Mouse (Mus musculus): ENCODE data around the gene Senp3.

Senp3 gene

DNA sequence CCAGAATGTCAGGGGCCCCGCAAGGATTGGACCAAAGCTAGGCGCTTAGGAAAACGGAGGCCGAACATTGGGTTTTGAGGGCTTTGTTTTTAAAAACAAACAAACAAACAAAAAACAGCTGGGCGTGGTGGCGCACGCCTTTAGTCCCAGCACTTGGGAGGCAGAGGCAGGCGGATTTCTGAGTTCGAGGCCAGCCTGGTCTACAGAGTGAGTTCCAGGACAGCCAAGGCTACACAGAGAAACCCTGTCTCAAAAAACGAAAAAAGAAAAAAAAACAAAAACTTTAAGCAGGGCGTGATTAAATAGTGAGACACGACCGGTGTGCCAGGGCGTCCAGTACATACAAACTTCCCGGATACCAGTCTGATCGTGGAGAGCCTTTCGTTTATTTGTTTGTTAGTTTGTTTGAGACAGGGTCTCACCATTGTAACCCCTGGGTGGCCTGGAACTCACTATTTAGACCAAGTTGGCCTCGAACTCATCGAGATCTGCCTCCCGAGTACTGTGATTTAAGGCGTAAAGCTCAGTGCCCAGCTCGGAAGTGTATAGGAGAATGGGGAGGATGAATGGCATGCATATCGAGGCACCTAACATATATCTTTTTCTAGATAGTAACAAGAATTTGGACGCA, 440 bp upstream of the Senp3 start:
- in situ Hi-C loops (cut with MboI, MseI), result no loop called here

DNA sequence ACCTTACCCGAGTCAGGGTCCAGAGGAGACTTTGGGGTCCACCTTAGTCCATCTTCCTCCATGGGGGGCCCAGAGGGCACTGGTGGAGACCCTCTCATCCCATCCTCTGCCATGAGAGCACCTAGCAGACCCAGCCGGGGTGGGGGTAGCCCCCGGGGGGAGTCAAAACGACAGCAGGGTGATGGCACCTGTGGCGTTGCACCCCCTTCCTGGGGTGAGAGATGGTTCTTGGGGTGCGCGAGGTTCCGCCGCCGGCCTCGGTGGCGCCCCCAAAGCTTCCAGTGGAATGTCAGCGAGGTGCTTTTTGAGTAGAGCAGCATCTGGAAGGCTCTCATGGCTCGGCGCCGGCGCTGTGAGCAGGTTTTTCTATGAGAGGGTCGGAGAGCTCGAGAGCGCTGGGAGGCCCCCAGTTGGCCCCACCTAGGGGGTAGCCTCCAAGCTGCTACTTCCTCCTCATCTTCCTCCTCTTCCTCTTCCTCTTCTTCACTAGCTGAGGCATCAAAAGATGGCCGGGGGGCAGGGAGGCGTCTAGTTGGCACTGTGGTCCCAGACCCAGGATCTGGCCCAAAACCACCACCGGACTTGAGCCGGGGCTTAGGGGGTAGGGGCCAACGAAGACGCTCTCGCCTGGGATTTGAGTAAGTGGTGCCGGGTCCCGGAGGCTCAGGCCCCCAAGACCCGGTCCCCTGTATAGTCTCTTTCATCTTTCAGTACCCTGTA, 1.6 kb downstream of the Senp3 start:
- in situ Hi-C loops (cut with MboI, MseI), result no loop called here

DNA sequence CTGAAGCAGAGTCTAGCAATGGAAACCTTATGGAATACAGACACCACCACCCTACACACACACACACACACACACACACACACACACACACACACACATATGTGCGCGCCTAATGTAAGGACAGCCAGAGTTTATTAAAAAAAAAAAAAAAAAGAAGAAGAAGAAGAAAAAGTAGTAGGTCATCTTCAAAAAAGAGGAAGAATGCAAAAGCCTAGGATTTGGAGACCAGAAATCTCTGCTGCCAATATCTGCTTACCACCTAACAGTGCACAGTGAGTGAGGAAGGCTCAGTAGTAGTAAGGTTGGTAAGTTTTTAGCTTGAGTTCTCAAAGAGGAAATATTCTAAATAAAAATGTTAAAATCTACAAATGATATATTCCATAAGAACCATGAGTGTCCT, 2.7 kb downstream of the Senp3 start:
- in situ Hi-C loops (cut with MboI, MseI), result no loop called here

DNA sequence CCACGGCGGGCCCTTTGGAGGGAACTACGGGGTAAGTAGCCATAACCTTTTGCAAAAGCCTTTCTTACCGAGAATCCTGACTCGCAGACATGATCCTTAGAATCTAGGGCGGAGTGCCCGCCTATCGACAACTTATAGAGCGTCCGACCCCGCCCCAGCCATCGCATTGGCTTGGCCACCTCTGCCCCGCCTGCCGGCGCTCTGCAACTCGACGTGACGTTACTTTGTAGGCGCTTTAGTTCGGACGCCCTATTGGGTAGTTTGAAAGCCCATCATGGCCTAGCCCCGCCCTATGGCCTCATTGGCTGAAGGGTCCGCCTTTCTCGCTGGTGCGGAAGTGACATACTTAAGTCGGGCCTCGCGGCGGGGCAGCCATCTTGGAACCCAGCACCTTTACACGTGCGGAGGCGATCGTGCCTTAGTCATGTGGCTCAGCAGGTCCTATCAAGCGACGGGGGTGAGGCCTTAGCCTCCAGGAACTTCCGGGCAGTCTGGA, 9.6 kb downstream of the Senp3 start, which contains the start of gene Eif4a1:
Gene Eif4a1 (minus strand): TSS at position 213 of the 496 bp plus-strand sequence.
- in situ Hi-C loops (cut with MboI, MseI), result loop anchor here (5.0 kb wide), 1 partner anchor 90 kb away; the partner anchor contains the start of genes Trp53 and Wrap53

DNA sequence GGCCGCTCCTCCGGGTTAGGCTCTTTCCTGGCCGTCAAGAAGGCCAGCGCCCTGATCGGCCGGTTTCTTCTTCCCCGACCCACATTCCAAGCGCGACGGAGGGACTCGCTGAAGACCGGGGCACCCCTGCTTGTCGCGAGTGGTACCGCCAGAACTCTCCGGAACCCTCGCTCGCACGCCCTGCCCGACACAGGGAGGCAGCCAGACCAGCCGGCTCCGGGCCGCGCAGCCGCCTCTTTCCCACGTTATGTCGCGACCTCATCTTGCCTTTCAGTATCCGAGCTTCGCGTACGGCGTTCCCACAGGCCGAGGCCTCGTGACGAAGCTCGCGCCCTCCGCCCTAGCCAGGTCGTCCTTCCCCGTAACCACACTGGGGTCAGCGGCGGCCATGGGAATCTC, 10.2 kb downstream of the Senp3 start:
- in situ Hi-C loops (cut with MboI, MseI), result loop anchor here (5.0 kb wide), 1 partner anchor 89 kb away; the partner anchor contains the start of genes Trp53 and Wrap53

DNA sequence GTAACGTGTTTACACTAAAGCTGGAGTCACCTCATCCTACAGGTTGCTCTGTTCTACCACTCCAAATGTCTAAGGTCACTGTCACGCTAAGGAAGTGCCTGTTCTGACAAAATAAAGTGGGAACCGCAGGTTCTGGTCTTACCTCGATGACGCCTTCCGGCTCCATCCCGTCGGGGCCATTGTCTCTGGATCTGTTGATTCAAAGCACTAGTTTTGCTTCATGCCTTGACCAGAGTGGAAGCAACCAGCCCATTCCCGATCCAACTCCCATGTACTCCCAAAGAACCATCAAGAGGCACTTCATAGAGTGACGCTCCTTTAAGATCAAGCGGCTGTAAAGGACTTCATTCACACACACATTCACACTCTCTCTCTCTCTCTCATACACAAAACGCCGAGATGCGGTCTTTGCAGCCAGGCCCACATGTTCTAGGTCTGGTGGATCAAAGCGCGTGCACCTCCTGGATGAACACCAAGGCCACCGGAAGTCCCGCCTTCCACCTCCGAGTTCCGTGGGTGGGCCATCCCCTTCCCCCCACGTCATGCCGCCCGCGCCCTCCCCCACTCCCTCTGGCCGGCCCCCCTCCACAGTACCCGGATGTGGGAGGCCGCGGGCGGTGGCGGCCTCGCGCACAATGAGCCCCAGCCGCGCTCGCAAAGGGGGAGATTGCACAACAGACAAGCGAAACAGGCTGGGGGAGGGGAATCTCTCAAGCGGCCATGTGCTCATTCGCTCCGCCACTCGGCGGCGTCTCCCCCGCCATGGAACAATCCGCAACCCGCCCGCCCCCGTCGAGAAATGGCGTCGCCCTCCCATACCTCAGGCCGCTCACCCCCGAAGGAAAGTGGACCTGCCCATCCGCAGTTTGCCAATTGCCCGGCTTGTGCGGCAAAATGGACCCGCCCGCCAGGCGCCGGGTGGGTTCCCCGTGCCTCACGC, 10.8 kb downstream of the Senp3 start:
- in situ Hi-C loops (cut with MboI, MseI), result loop anchor here (5.0 kb wide), 1 partner anchor 89 kb away; the partner anchor contains the start of genes Trp53 and Wrap53

DNA sequence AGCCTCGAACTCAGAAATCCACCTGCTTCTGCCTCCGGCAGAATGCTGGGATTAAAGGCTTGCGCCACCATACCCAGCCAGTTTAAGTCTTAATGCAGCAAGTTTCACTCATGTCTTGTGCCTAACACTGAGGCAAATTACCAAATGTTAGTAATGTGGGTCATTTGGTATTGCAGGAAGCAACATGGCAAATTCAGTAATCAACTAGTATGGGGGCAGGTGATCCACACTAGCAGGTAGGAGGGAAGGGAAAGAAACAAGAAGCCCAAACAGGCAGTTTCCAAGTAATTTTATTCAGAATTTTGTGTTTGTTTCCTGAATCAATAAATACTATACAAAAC, 15.2 kb downstream of the Senp3 start:
- in situ Hi-C loops (cut with MboI, MseI), result no loop called here

DNA sequence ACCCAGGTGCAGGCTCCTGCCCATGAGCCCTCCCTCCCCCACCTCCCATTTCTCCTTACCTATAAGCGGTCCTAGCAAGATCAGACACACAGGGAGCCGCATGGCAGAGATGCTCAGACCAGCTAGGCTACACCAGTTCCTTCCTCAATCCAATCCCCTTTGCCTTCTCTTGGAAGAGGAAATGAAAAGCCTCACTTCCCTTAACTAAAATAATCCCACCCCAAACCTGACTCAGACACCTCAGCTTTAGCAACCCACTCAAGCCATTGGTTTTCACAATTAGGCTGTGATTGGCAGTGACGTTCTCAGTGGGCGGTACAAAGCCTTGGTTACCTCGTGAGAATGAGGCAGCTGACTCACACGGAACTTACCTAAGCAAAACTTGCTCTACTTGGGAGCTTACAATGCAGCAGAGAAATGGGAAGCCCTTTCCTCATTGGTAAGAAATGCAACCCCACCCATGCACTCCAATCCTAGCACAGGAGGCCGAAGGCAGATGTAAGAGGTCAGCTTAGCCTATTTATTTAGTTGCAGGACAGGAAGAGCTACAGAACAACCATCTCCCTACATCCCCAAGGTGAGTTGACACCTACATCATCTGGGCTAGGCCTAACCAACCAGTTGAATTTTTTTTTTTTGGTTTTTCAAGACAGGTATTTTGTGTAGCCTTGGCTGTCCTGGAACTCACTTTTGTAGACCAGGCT, 15.8 kb downstream of the Senp3 start, which contains the start of gene Cd68:
Gene Cd68 (minus strand): TSS at position 193 of the 704 bp plus-strand sequence.
- in situ Hi-C loops (cut with MboI, MseI), result no loop called here

DNA sequence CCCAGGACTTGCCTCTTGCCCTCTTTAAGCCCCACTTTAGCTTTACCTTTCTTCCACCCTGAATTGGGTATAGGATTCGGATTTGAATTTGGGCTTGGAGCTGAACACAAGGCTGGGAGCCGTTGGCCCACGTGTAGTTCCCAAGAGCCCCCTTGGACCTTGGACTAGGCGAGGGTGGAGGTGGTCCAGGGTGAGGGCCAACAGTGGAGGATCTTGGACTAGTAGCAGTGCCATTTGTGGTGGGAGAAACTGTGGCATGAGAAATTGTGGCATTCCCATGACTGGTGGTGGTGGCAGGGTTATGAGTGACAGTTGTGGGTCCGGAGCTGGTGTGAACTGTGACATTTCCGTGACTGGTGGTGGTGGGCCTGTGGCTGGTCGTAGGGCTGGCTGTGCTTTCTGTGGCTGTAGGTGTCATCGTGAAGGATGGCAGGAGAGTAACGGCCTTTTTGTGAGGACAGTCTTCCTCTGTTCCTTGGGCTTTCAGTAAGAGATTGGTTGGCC, 16.4 kb downstream of the Senp3 start:
- in situ Hi-C loops (cut with MboI, MseI), result no loop called here

DNA sequence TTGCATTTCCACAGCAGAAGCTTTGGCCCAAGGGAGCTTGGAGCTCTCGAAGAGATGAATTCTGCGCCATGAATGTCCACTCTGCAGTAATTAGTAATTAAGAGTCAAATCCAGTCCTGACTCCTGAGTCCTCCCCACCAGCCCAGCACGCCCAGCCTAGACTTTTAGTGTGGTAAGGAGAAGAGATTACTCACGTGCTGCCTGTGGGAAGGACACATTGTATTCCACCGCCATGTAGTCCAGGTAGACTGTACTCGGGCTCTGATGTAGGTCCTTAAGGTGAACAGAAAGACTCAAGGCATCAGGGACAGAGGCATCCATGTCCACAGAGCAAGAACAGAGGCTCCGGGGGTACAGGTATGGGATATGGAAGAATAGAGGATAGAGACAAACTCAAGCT, 17.0 kb downstream of the Senp3 start:
- in situ Hi-C loops (cut with MboI, MseI), result no loop called here

DNA sequence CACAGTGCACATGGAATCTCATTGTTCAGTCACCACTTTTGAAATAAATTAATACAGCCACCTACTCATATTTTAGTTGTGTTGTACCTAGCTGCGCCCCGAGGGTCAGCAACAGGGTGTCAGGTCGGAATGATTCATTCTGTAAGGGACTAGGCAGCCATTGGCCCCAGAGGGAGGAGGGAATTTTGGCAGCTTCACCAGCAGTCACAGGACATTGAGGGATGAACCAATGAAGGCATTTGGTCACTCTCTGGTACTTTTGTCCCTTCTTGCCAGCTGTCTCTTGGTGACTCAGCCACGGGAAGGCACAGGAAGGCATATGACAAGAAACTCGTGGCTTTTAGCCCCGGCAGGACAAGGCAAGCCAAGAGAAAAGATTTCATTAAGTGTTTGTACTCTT, 18.1 kb downstream of the Senp3 start:
- in situ Hi-C loops (cut with MboI, MseI), result no loop called here

DNA sequence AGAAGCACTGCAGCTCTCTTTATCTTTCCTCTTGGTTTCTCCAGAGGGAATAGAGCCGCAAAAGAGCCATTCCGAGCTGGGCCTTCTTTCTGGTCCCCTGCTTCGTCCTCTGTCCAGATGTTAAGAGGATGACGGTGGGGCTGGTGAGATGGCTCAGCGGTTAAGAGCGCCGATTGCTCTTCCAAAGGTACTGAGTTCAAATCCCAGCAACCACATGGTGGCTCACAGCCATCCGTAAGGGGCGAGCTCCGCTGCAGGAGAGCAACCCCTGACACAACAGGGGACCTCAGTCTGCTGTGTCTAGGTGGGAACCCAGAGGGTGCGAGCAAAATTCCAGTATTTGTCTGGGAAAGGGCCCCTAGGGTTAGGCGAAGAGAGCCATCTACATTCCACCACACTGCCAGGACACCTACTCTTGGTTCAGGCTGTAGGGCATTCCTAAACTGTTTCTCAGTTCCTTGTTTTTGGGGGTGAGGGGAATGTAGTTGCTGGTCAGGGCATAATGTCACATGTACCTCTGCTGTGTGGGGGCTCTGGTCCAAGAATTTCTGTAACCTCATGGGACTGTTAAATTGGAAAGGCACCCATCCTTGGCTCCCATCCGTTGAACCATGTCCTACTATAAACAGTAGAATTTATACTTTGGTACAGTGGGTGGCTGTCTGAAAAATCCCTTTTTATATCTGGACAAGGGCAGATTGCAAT, 18.8 kb downstream of the Senp3 start:
- in situ Hi-C loops (cut with MboI, MseI), result no loop called here

DNA sequence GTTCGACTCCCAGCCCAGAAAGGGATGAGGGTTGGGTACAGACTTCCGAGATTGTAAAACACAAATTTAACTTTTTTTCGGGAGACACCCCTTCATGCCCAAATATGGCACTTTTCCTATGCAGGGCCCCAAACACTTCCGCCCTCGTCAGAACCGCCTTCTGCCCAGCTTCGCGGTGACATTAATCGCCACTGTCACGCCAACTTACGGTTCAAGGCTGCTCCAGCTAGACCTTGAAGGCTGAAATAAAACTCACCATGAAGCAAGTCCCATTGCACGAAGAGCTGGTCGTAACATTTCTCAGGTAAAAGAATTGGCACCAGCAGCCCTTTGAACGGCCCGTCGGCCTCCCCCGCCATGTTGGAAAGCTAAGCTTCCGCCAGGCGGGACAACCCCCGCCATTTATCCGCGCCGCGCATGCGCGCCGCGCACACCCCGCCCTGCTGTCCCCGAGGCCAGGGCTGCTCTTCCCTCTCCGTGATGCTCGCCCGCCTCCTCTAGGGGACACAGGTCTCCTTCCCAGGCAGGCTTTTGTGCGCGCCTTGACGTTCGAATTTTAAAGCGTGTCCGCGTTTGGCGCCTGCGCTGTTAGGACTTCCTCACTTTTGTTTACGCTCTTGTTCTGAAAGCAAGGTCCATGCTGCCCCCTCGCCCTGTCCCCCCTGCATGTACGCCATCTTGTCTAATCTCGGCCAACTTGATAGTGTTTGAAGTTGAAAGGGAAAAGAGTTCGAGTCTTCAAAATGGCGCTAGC, 19.5 kb downstream of the Senp3 start, which contains the start of gene Mpdu1:
Gene Mpdu1 (minus strand): TSS at position 430 of the 754 bp plus-strand sequence.
- in situ Hi-C loops (cut with MboI, MseI), result no loop called here

DNA sequence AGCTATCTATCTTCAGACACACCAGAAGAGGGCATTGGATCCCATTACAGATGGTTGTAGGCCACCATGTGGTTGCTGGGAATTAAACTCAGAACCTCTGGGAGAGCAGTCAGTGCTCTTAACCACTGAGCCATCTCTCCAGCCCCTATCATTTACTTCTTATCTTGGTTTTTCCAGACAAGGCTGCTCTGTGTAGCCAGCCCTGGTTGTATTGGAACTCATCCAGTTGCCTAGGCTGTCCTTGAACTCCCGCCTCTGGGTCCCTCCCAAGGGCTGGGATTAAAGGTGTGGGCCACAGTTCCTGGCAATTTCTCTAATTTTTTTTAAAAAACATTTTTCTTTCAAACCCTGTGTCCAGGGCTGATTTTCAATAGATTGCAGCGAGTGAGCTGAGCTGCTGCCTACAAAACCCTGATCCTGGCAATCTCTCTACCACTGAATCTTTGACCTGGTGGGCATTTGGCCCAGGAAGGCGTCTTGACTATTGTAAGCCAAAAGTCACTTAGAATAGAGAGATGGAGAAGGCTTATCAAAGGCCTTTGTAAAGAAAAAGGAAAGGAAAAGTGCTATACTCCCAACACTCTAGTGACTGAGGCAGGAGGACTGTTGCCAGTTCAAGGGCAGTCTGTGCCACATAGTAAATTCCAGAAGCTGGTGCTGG, 20.5 kb downstream of the Senp3 start:
- in situ Hi-C loops (cut with MboI, MseI), result no loop called here

DNA sequence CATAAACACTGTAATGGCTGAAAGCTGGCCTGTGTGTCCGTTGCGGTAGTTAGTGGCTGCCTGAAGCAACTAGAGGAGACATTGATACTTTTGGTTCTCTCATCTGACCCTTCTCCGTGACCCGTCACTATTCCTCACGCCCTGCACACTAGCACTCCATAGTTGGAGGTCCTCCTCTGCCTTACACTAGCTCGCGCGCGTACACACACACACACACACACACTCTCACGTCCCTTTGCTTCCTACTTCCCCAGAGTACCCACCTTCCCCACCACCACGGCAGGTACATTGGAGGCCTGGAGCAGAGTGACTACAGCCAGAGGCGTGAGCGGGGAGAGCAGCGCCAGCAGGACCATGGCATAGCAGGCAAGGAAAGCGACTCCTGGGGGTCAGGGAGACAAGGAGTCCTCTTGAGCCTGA, 24.4 kb downstream of the Senp3 start:
- in situ Hi-C loops (cut with MboI, MseI), result no loop called here

DNA sequence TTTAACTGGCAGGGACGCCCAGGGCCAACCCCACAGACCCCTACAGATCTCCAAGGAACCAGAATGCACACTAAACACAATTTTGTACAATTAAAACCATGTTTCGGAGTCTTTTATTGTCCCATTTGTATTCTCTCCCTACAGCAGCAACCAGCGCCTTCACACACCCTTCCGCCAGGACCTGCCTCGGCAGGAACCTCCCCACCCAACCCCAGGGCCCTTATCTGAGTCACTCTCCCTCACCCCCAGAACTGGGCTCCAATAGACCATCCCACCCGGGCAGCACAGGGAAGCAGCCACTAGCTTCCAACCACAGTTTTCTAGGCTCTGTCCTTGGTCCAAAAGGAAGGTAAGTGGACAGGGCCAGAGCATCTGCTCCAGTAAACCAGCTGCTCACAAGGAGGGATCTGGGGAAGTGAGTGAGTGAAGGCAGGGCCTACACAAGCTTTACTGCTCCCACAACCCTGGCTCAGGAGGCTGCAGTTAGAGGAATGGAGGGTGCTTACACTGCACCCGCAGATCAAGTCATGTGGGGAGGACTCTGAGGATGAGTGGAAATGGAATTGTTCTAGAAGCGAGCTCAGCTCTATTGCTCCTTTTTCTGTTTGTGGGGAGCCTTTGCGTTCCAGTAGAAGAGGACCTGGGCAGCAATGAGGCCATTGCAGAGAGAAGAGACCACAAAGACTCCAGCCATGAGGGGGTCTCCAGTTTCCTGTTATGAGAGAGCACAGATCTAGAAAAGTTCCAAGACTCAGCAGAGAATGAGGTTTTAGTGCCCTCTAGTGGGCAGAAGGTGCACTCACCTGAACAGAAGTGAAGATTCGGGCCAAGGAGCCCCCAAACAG, 25.0 kb downstream of the Senp3 start:
- in situ Hi-C loops (cut with MboI, MseI), result no loop called here

DNA sequence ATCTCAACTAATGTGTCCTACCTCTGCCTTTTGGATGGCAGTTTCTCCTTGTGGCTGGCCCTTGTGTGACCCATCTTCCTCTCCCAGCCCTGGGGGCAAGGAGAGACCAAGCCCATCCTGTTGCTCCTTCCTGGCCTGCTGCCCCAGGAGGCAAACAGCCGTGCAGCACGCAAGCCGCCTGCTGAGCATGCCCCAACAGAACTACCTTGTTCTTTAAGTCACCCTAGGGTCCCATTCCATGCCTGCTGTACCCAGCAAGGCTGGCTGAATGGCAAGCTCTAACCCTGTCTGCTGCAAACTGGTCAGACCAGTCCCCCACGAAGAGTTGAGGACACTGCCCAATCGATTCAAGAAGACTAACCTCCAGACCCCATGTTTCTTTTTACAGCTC, 25.8 kb downstream of the Senp3 start:
- in situ Hi-C loops (cut with MboI, MseI), result no loop called here

Measured in T-helper 1 cell (primary cell).